Mouse (Mus musculus): Measurements from ENCODE around the gene Hoxd12.

GRCm38 (mm10) chr2:74706393-74706960 is 31.7 kb downstream of the Hoxd12 start:
- TF ChIP-seq CTCF (IDR thresholded peaks at IDR 0.05; ENCODE audit: low read depth) (no peak), EP300 (IDR thresholded peaks at IDR 0.05; ENCODE audit: low read depth) (no peak)
